ENCODE assay signal across 7 mouse cellular contexts in genomic region chr19:4756921-4757320, GRCm38 (mm10). TPM values are rescaled to one million over a fixed set of nuclear protein-coding genes. Genes with fewer than 3 reads are reported as not detected.
DNase-seq lines count a peak whose midpoint lies in the region; ATAC-seq and TF ChIP-seq lines count a peak whose summit lies in the region.

No protein-coding gene starts in this region.

- H3K4me1 ChIP-seq in neural tube, embryonic 11.5 days (ENCODE audit: control insufficient read depth, insufficient read depth, low read length): peaks cover 18% of the 10 kb centered on the region
- H3K4me1 ChIP-seq in forebrain, embryonic 13.5 days: peaks cover 42% of the 10 kb centered on the region
- H3K4me1 ChIP-seq in liver, embryonic 12.5 days: peaks cover 17% of the 10 kb centered on the region
- no peaks in the 10 kb centered on the region for H3K4me1 ChIP-seq in stomach, postnatal 0 days (replicated peaks; ENCODE audit: control insufficient read depth, insufficient read depth)

- no peaks in the 10 kb centered on the region for H3K9me3 ChIP-seq in neural tube, embryonic 11.5 days (ENCODE audit: control insufficient read depth, low read length)
- H3K9me3 ChIP-seq in forebrain, embryonic 13.5 days (replicated peaks): no peaks in the 10 kb centered on the region
- H3K9me3 ChIP-seq in liver, embryonic 12.5 days (replicated peaks): no peaks in the 10 kb centered on the region
- H3K9me3 ChIP-seq in stomach, postnatal 0 days (ENCODE audit: control insufficient read depth, low read length): no peaks in the 10 kb centered on the region

- WGBS in neural tube, embryonic 11.5 days: 8% methylated on average over 9 of the region's 9 CpGs
- WGBS in forebrain, embryonic 13.5 days: 10% methylated on average over 9 of the region's 9 CpGs
- WGBS in liver, embryonic 12.5 days (ENCODE audit: insufficient replicate concordance): 13% methylated on average over 9 of the region's 9 CpGs
- 2% methylated on average over 9 of the region's 9 CpGs for WGBS in stomach, postnatal 0 days

- TF ChIP-seq EP300 in stomach, postnatal 0 days (optimal IDR thresholded peaks at IDR 0.05): no peak

- no peak for ATAC-seq in neural tube, embryonic 11.5 days (ENCODE audit: insufficient read depth, low FRiP score, low TSS enrichment)
- no peak for ATAC-seq in forebrain, embryonic 13.5 days
- ATAC-seq in liver, embryonic 12.5 days: no peak
- ATAC-seq in stomach, postnatal 0 days (ENCODE audit: low FRiP score, low TSS enrichment): no peak; the same call in 1 of the 2 replicates

- no peaks in the 10 kb centered on the region for H3K27me3 ChIP-seq in neural tube, embryonic 11.5 days (ENCODE audit: control insufficient read depth, insufficient read depth, low read length)
- H3K27me3 ChIP-seq in forebrain, embryonic 13.5 days: no peaks in the 10 kb centered on the region
- no peaks in the 10 kb centered on the region for H3K27me3 ChIP-seq in liver, embryonic 12.5 days (replicated peaks)
- no peaks in the 10 kb centered on the region for H3K27me3 ChIP-seq in stomach, postnatal 0 days (ENCODE audit: control insufficient read depth, insufficient read depth, low read length)

- no peak for DNase-seq in neural tube, embryonic 11.5 days (ENCODE audit: low spot score)
- DNase-seq in neural tube, embryonic 10.5 days (ENCODE audit: extremely low spot score, low spot score): no peak
- no peak for DNase-seq in stomach, postnatal 0 days (ENCODE audit: low spot score)
- no peak for DNase-seq in frontal cortex, postnatal 14 days (ENCODE audit: low spot score in 2 of 2)
- no peak for DNase-seq in adrenal gland, postnatal 36 days

- peak overlapping the region; percentile 93 for H3K27ac ChIP-seq in neural tube, embryonic 11.5 days (ENCODE audit: low read depth, low read length)
- peak overlapping the region; percentile 98 for H3K27ac ChIP-seq in forebrain, embryonic 13.5 days
- H3K27ac ChIP-seq in liver, embryonic 12.5 days: peak overlapping the region; percentile 84
- peak overlapping the region; percentile 92 for H3K27ac ChIP-seq in stomach, postnatal 0 days (replicated peaks)

- peak overlapping the region; percentile 92 for H3K9ac ChIP-seq in neural tube, embryonic 11.5 days (ENCODE audit: low read length)
- H3K9ac ChIP-seq in forebrain, embryonic 13.5 days: peak overlapping the region; percentile 89
- peak overlapping the region; percentile 76 for H3K9ac ChIP-seq in liver, embryonic 12.5 days
- peak overlapping the region; percentile 78 for H3K9ac ChIP-seq in stomach, postnatal 0 days (ENCODE audit: low read length)

- H3K36me3 ChIP-seq in neural tube, embryonic 11.5 days (ENCODE audit: control insufficient read depth, insufficient read depth, low read length): peaks cover 3% of the 10 kb centered on the region
- H3K36me3 ChIP-seq in forebrain, embryonic 13.5 days (ENCODE audit: poor library complexity, severe bottlenecking): peaks cover 43% of the 10 kb centered on the region
- H3K36me3 ChIP-seq in liver, embryonic 12.5 days: peaks cover 33% of the 10 kb centered on the region
- H3K36me3 ChIP-seq in stomach, postnatal 0 days (ENCODE audit: control insufficient read depth, insufficient read depth, low read length): no peaks in the 10 kb centered on the region; the same call in 1 of the 2 replicates

- H3K4me2 ChIP-seq in neural tube, embryonic 11.5 days (ENCODE audit: low read depth): peak overlapping the region; percentile 70
- peak overlapping the region; percentile 74 for H3K4me2 ChIP-seq in forebrain, embryonic 13.5 days
- peak overlapping the region; percentile 84 for H3K4me2 ChIP-seq in liver, embryonic 12.5 days
- peak overlapping the region; percentile 62 for H3K4me2 ChIP-seq in stomach, postnatal 0 days (replicated peaks; ENCODE audit: low read depth)

- TF ChIP-seq CTCF in stomach, postnatal 0 days (IDR thresholded peaks at IDR 0.05; ENCODE audit: low read depth): no peak

- peak overlapping the region; percentile 64 for H3K4me3 ChIP-seq in neural tube, embryonic 11.5 days (ENCODE audit: low read depth, low read length)
- peak overlapping the region; percentile 75 for H3K4me3 ChIP-seq in forebrain, embryonic 13.5 days
- peak overlapping the region; percentile 73 for H3K4me3 ChIP-seq in liver, embryonic 12.5 days
- H3K4me3 ChIP-seq in stomach, postnatal 0 days (ENCODE audit: low read depth, low read length): peak overlapping the region; percentile 69

RNA-seq across cellular contexts. Expression of gene Rbm4b, which starts 0.6 kb away (rescaled TPM):
- 133 and 136 TPM in 2 replicates for polyA plus RNA-seq in neural tube, embryonic 11.5 days (2014; fragmentation: Nextera tagmentation; extraction: Ambion mirVana)
- 188 and 192 TPM in 2 replicates for polyA plus RNA-seq in forebrain, embryonic 13.5 days (2015; fragmentation: Nextera tagmentation; extraction: Ambion mirVana)
- polyA plus RNA-seq in liver, embryonic 12.5 days (2016; fragmentation: Nextera tagmentation; extraction: Ambion mirVana): 22.7 and 24.0 TPM in 2 replicates
- 17.6 and 19.3 TPM in 2 replicates for polyA plus RNA-seq in stomach, postnatal 0 days (2015; fragmentation: Nextera tagmentation; extraction: Ambion mirVana)
- 10 to 100 TPM; 16.4 to 17.1 TPM for total RNA-seq in adrenal gland, postnatal 36 days (2021)

RNA-seq across cellular contexts. Expression of gene Rbm4, which starts 36.8 kb away (rescaled TPM):
- 131 and 134 TPM in 2 replicates for polyA plus RNA-seq in neural tube, embryonic 11.5 days (2014; fragmentation: Nextera tagmentation; extraction: Ambion mirVana)
- polyA plus RNA-seq in forebrain, embryonic 13.5 days (2015; fragmentation: Nextera tagmentation; extraction: Ambion mirVana): 103 TPM in 2 replicates
- polyA plus RNA-seq in liver, embryonic 12.5 days (2016; fragmentation: Nextera tagmentation; extraction: Ambion mirVana): 30.7 and 32.6 TPM in 2 replicates
- polyA plus RNA-seq in stomach, postnatal 0 days (2015; fragmentation: Nextera tagmentation; extraction: Ambion mirVana): 22.2 and 23.3 TPM in 2 replicates
- total RNA-seq in adrenal gland, postnatal 36 days (2021): 10 to 100 TPM; 57.6 to 68.1 TPM

RNA-seq across cellular contexts. Expression of gene Sptbn2, which starts 46.0 kb away (rescaled TPM):
- polyA plus RNA-seq in neural tube, embryonic 11.5 days (2014; fragmentation: Nextera tagmentation; extraction: Ambion mirVana): 23.4 and 26.1 TPM in 2 replicates
- polyA plus RNA-seq in forebrain, embryonic 13.5 days (2015; fragmentation: Nextera tagmentation; extraction: Ambion mirVana): 18.1 and 20.8 TPM in 2 replicates
- 0.14 and 0.30 TPM in 2 replicates for polyA plus RNA-seq in liver, embryonic 12.5 days (2016; fragmentation: Nextera tagmentation; extraction: Ambion mirVana)
- polyA plus RNA-seq in stomach, postnatal 0 days (2015; fragmentation: Nextera tagmentation; extraction: Ambion mirVana): 3.5 and 3.6 TPM in 2 replicates
- total RNA-seq in adrenal gland, postnatal 36 days (2021): under 1 TPM; 0.49 to 0.53 TPM

RNA-seq across cellular contexts. Expression of gene Gm21992, which starts 54.5 kb away (rescaled TPM):
- polyA plus RNA-seq in neural tube, embryonic 11.5 days (2014; fragmentation: Nextera tagmentation; extraction: Ambion mirVana): 8.5 and 24.4 TPM in 2 replicates
- 43.0 and 47.4 TPM in 2 replicates for polyA plus RNA-seq in forebrain, embryonic 13.5 days (2015; fragmentation: Nextera tagmentation; extraction: Ambion mirVana)
- 18.1 and 18.9 TPM in 2 replicates for polyA plus RNA-seq in liver, embryonic 12.5 days (2016; fragmentation: Nextera tagmentation; extraction: Ambion mirVana)
- polyA plus RNA-seq in stomach, postnatal 0 days (2015; fragmentation: Nextera tagmentation; extraction: Ambion mirVana): 16.0 and 19.1 TPM in 2 replicates
- 10 to 100 TPM; 24.5 to 25.1 TPM for total RNA-seq in adrenal gland, postnatal 36 days (2021)

RNA-seq across cellular contexts. Expression of gene Rbm14, which starts 54.5 kb away (rescaled TPM):
- 113 and 116 TPM in 2 replicates for polyA plus RNA-seq in neural tube, embryonic 11.5 days (2014; fragmentation: Nextera tagmentation; extraction: Ambion mirVana)
- polyA plus RNA-seq in forebrain, embryonic 13.5 days (2015; fragmentation: Nextera tagmentation; extraction: Ambion mirVana): 88.3 and 95.3 TPM in 2 replicates
- polyA plus RNA-seq in liver, embryonic 12.5 days (2016; fragmentation: Nextera tagmentation; extraction: Ambion mirVana): 62.0 and 63.5 TPM in 2 replicates
- 21.9 and 24.2 TPM in 2 replicates for polyA plus RNA-seq in stomach, postnatal 0 days (2015; fragmentation: Nextera tagmentation; extraction: Ambion mirVana)
- 10 to 100 TPM; 48.7 to 60.3 TPM for total RNA-seq in adrenal gland, postnatal 36 days (2021)
